Mouse (Mus musculus) CH12.LX (cell line): Measurements from ENCODE around the gene Shank1. TPM values are rescaled to one million over a fixed set of nuclear protein-coding genes. Genes with fewer than 3 reads are reported as not detected.

Source experiments
- DNase-seq: peaks from one replicate; pipeline ENCODE4 v3.0.0-alpha.2; 2013; ENCODE audit errors: extremely low read depth
- H3K27ac ChIP-seq: 2 replicates; pipeline ENCODE4 v1.5.1; 2012; ENCODE audit warnings: low read depth, mild to moderate bottlenecking, control low read depth, moderate library complexity; ENCODE audit not compliant: insufficient read depth
- H3K27me3 ChIP-seq: replicated peaks from 2 replicates; pipeline ENCODE3; 2012; ENCODE audit warnings: inconsistent platforms
- H3K36me3 ChIP-seq, 2 experiments: replicated peaks in 1 of 2; 2 replicates each; pipeline versions ENCODE3 to v1.6.1; 2012; ENCODE audit warnings: inconsistent platforms in 1 of 2, low read length in 1 of 2, mild to moderate bottlenecking in 1 of 2, mixed read lengths in 1 of 2, moderate library complexity in 1 of 2; ENCODE audit not compliant: control insufficient read depth in 1 of 2, insufficient read depth in 1 of 2
- H3K4me1 ChIP-seq, 2 experiments: 2 replicates each; pipeline ENCODE4 v1.6.1; 2012; ENCODE audit warnings: inconsistent platforms in 1 of 2, moderate library complexity in 1 of 2; ENCODE audit not compliant: insufficient read depth in 2 of 2, control insufficient read depth in 1 of 2
- H3K4me2 ChIP-seq: 2 replicates; pipeline ENCODE4 v1.6.1; 2012; ENCODE audit warnings: low read depth, mild to moderate bottlenecking, control low read depth; ENCODE audit not compliant: poor library complexity, insufficient read depth, severe bottlenecking
- H3K4me3 ChIP-seq, 3 experiments: fragments of 150-350 bp in 1 of 3; sonication (generic) in 1 of 3; replicated peaks in 1 of 3; 2 replicates each; pipeline versions ENCODE3 to v1.5.1; 2011 to 2012; ENCODE audit warnings: low read depth in 2 of 3, low read length in 2 of 3, mild to moderate bottlenecking in 2 of 3, moderate library complexity in 2 of 3, control low read depth in 1 of 3, improper control_type of control experiment in 1 of 3, inconsistent platforms in 1 of 3, mixed read lengths in 1 of 3; ENCODE audit not compliant: poor library complexity in 1 of 3
- H3K79me2 ChIP-seq: replicated peaks from 2 replicates; pipeline ENCODE4 v1.6.1; 2012; ENCODE audit warnings: mild to moderate bottlenecking, moderate library complexity; ENCODE audit not compliant: control insufficient read depth, poor library complexity, insufficient read depth, severe bottlenecking; ENCODE audit errors: extremely low read depth
- H3K9ac ChIP-seq: 2 replicates; pipeline ENCODE4 v1.6.1; 2012; ENCODE audit warnings: low read depth, mild to moderate bottlenecking, control low read depth, moderate library complexity; ENCODE audit not compliant: insufficient read depth
- H3K9me3 ChIP-seq: replicated peaks from 2 replicates; pipeline ENCODE3; 2012; ENCODE audit warnings: low read length, inconsistent platforms, mixed read lengths
- ELF1 ChIP-seq: IDR thresholded peaks from 2 replicates; pipeline ENCODE4 v1.6.1; 2014; ENCODE audit warnings: low read depth, mild to moderate bottlenecking, inconsistent platforms, low read length, improper control_type of control experiment
- EP300 ChIP-seq: IDR thresholded peaks from 2 replicates; pipeline ENCODE4 v1.6.1; 2011; ENCODE audit warnings: low read length, improper control_type of control experiment
- GABPA ChIP-seq: IDR thresholded peaks from 2 replicates; pipeline ENCODE4 v1.6.1; 2012; ENCODE audit warnings: low read depth, low read length, improper control_type of control experiment, inconsistent platforms; ENCODE audit not compliant: insufficient replicate concordance
- HCFC1 ChIP-seq: IDR thresholded peaks from 2 replicates; pipeline ENCODE4 v1.6.1; 2012; ENCODE audit warnings: low read depth, mild to moderate bottlenecking, inconsistent platforms, low read length, improper control_type of control experiment
- IRF4 ChIP-seq: IDR thresholded peaks from 2 replicates; pipeline ENCODE4 v1.6.1; 2014; ENCODE audit warnings: low read depth, mild to moderate bottlenecking, inconsistent platforms, low read length, improper control_type of control experiment
- KAT2A ChIP-seq: IDR thresholded peaks from 2 replicates; pipeline ENCODE4 v1.6.1; 2012; ENCODE audit warnings: low read length, improper control_type of control experiment, inconsistent platforms; ENCODE audit not compliant: insufficient replicate concordance
- MAFK ChIP-seq: IDR thresholded peaks from 2 replicates; pipeline ENCODE4 v1.6.1; 2011; ENCODE audit warnings: low read length, improper control_type of control experiment; ENCODE audit not compliant: insufficient replicate concordance
- MEF2A ChIP-seq: IDR thresholded peaks from 2 replicates; pipeline ENCODE4 v1.6.1; 2014; ENCODE audit warnings: low read depth, mild to moderate bottlenecking, inconsistent platforms, low read length, improper control_type of control experiment, borderline replicate concordance
- NRF1 ChIP-seq: IDR thresholded peaks from 2 replicates; pipeline ENCODE4 v1.6.1; 2014; ENCODE audit warnings: low read depth, mild to moderate bottlenecking, inconsistent platforms, low read length, improper control_type of control experiment, moderate library complexity
- PAX5 ChIP-seq: IDR thresholded peaks from 2 replicates; pipeline ENCODE4 v1.6.1; 2012; ENCODE audit warnings: low read length, inconsistent platforms, mixed read lengths
- POLR2AphosphoS2 ChIP-seq: IDR thresholded peaks from 2 replicates; pipeline ENCODE4 v1.6.1; 2011; ENCODE audit warnings: low read depth, low read length, improper control_type of control experiment
- RAD21 ChIP-seq: IDR thresholded peaks from 2 replicates; pipeline ENCODE4 v1.6.1; 2011; ENCODE audit warnings: low read depth, mild to moderate bottlenecking, low read length, improper control_type of control experiment, moderate library complexity
- TCF12 ChIP-seq: IDR thresholded peaks from 2 replicates; pipeline ENCODE4 v1.6.1; 2014; ENCODE audit warnings: low read depth, mild to moderate bottlenecking, inconsistent platforms, low read length, improper control_type of control experiment
- USF2 ChIP-seq: conservative IDR thresholded peaks from 2 replicates; pipeline ENCODE4 v1.6.1; 2011; ENCODE audit warnings: low read depth, low read length, improper control_type of control experiment
- ZC3H11A ChIP-seq: IDR thresholded peaks from 2 replicates; pipeline ENCODE4 v1.6.1; 2012; ENCODE audit warnings: low read depth, mild to moderate bottlenecking, inconsistent platforms, low read length, improper control_type of control experiment
- ZMIZ1 ChIP-seq: IDR thresholded peaks from 2 replicates; pipeline ENCODE4 v1.6.1; 2012; ENCODE audit warnings: low read depth, mild to moderate bottlenecking, inconsistent platforms, low read length, improper control_type of control experiment
- dilution Hi-C: fragments of 300-500 bp; cut with MboI; formaldehyde crosslinking; loops from 2 replicates; pipeline ENCODE4 v1.14.3; 2020; ENCODE audit warnings: low sequenced_read_pairs; ENCODE audit not compliant: extremely low pct_unique_long_range_greater_than_20kb, extremely low pct_ligation_motif_present
- in situ Hi-C: fragments of 300-500 bp; cut with MboI; formaldehyde crosslinking; loops from 3 replicates; pipeline ENCODE4 v1.14.3; 2019; ENCODE audit warnings: low sequenced_read_pairs, low pct_ligation_motif_present, low pct_unique_long_range_greater_than_20kb, mixed read lengths
- polyA plus RNA-seq: library from polyadenylated mRNA; unstranded; fragments of >175 nt; gene quantifications from 2 replicates; pipeline ENCODE4 v1.2.1, GENCODE M21; 2012; ENCODE audit warnings: low read depth; ENCODE audit not compliant: insufficient read length
- total RNA-seq, 2 experiments: library from RNA; depleted of rRNA; stranded (reverse); fragments of 300-350 nt in 1 of 2; fragments of >200 nt in 1 of 2; gene quantifications; 2 replicates each; pipeline ENCODE4 v1.2.3; 2012 to 2014

Shank1 gene
- total and polyA plus RNA-seq, 3 experiments: under 0.01 to 0.07 TPM; not detected in 1

- dilution Hi-C loops (no loop called here), in situ Hi-C loops (no loop called here)
- H3K27ac ChIP-seq: no peak overlapping the region
- H3K9me3 ChIP-seq: peaks cover 6% of the 10 kb centered on the region
- no peak for DNase-seq
- TF ChIP-seq HCFC1 (peak; percentile 50), KAT2A (no peak)
- H3K36me3 ChIP-seq: no peaks in the 10 kb centered on the region
- H3K79me2 ChIP-seq: no peaks in the 10 kb centered on the region
- no peak overlapping the region for H3K9ac ChIP-seq
- H3K4me2 ChIP-seq: no peak overlapping the region
- no peak overlapping the region for H3K4me3 ChIP-seq
- H3K27me3 ChIP-seq: peaks cover 46% of the 10 kb centered on the region
- no peaks in the 10 kb centered on the region for H3K4me1 ChIP-seq
Observed at GRCm38 (mm10) chr7:44280959-44281358, 29.1 kb upstream of the Shank1 start.

- H3K27ac ChIP-seq: no peak overlapping the region
- no peaks in the 10 kb centered on the region for H3K4me1 ChIP-seq
- H3K4me3 ChIP-seq: no peak overlapping the region
- H3K9ac ChIP-seq: no peak overlapping the region
- H3K27me3 ChIP-seq: peaks cover 50% of the 10 kb centered on the region
- H3K36me3 ChIP-seq: no peaks in the 10 kb centered on the region
- in situ Hi-C loops (no loop called here), dilution Hi-C loops (no loop called here)
- H3K9me3 ChIP-seq: peaks cover 6% of the 10 kb centered on the region
- H3K79me2 ChIP-seq: no peaks in the 10 kb centered on the region
- TF ChIP-seq ELF1 (no peak), PAX5 (no peak), ZC3H11A (no peak), TCF12 (no peak), POLR2AphosphoS2 (no peak), RAD21 (no peak), NRF1 (no peak), ZMIZ1 (no peak), EP300 (no peak), GABPA (no peak), MEF2A (no peak), MAFK (no peak), USF2 (no peak), IRF4 (no peak)
- H3K4me2 ChIP-seq: no peak overlapping the region
- DNase-seq: no peak
Observed at GRCm38 (mm10) chr7:44281586-44281985, 28.5 kb upstream of the Shank1 start.
